Mouse (Mus musculus): ENCODE data around the gene Prkar1b.

DNA sequence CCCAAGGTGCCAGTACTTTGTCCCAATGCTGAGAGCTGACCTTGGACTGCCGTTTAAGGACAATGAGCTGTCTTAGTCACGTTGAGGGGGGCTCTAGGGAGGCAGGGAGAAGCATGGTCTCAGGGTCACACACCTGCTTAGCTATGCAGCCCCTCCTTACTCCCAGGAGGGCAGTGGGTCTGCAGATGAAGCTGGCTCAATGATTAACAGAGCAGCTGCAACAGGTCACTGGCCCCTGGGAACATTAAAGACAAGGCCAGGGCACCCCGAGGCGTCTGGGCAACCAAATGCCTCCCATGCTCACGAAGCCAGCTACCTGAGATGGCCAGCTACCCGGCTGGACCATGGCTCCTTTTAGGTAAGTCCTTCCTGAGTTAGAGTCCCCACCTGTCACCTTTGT is 129.2 kb downstream of the Prkar1b start:
- TF ChIP-seq CTCF (IDR thresholded peaks at IDR 0.05; ENCODE audit: control insufficient read depth, insufficient read depth, insufficient read length) (no peak), MYOD1 (IDR thresholded peaks at IDR 0.05; ENCODE audit: control insufficient read depth, insufficient read length, low read depth) (no peak), MAX (IDR thresholded peaks at IDR 0.05) (no peak), USF1 (IDR thresholded peaks at IDR 0.05; ENCODE audit: low read depth) (no peak), FOSL1 (IDR thresholded peaks at IDR 0.05; ENCODE audit: insufficient read depth, low read length, poor library complexity, severe bottlenecking) (no peak)

All from C2C12 (cell line).